ENCODE assay signal across 21 mouse cellular contexts in genomic region chr6:12911610-12912009, GRCm38 (mm10).
DNase-seq lines count a peak whose midpoint lies in the region; ATAC-seq lines count a peak whose summit lies in the region.
"Had no signal": no experiment of that assay in that cellular context is flagged by ENCODE, and none has a peak within 500 bp of the region (broad histone marks: within the 10 kb centered on the region; RNA-seq: fewer than 3 reads in every experiment).

No protein-coding gene starts in this region.

- H3K27me3 ChIP-seq in embryonic facial prominence, embryonic 14.5 days (replicated peaks; ENCODE audit: control insufficient read depth, insufficient read depth, low read length): no peaks in the 10 kb centered on the region
- H3K27me3 ChIP-seq in embryonic facial prominence, embryonic 10.5 days (replicated peaks; ENCODE audit: low read depth, poor library complexity, severe bottlenecking): no peaks in the 10 kb centered on the region
- no peaks in the 10 kb centered on the region for H3K27me3 ChIP-seq in neural tube, embryonic 11.5 days (ENCODE audit: control insufficient read depth, insufficient read depth, low read length)
- H3K27me3 ChIP-seq: CH12.LX; embryonic facial prominence, embryonic 13.5 days; forebrain, embryonic 13.5 days; heart, embryonic 15.5 days; hindbrain, embryonic 15.5 days had no signal

- no peaks in the 10 kb centered on the region for H3K4me1 ChIP-seq in embryonic facial prominence, embryonic 14.5 days (ENCODE audit: control insufficient read depth, insufficient read depth, low read length)
- no peaks in the 10 kb centered on the region for H3K4me1 ChIP-seq in embryonic facial prominence, embryonic 10.5 days
- H3K4me1 ChIP-seq in neural tube, embryonic 11.5 days (ENCODE audit: control insufficient read depth, insufficient read depth, low read length): no peaks in the 10 kb centered on the region
- H3K4me1 ChIP-seq: embryonic facial prominence, embryonic 13.5 days; forebrain, embryonic 13.5 days; heart, embryonic 15.5 days; hindbrain, embryonic 15.5 days had no signal

- ATAC-seq in embryonic facial prominence, embryonic 14.5 days (ENCODE audit: low read depth): no peak
- peak; percentile 64 for ATAC-seq in neural tube, embryonic 11.5 days (ENCODE audit: insufficient read depth, low FRiP score, low TSS enrichment)
- ATAC-seq: forebrain, embryonic 13.5 days; forebrain, postnatal 0 days; inflammation-experienced regulatory T-cells, adult 6 months; intestine, postnatal 0 days had no signal

- 64% methylated on average over 3 of the region's 3 CpGs for WGBS in embryonic facial prominence, embryonic 14.5 days
- 76% methylated on average over 3 of the region's 3 CpGs for WGBS in embryonic facial prominence, embryonic 10.5 days
- WGBS in neural tube, embryonic 11.5 days: 57% methylated on average over 3 of the region's 3 CpGs

- DNase-seq in embryonic facial prominence, embryonic 14.5 days (ENCODE audit: low spot score): peak; percentile 34
- no peak for DNase-seq in embryonic facial prominence, embryonic 10.5 days (ENCODE audit: low spot score)
- DNase-seq in neural tube, embryonic 11.5 days (ENCODE audit: low spot score): no peak
- DNase-seq in neural tube, embryonic 10.5 days (ENCODE audit: extremely low spot score, low spot score): no peak
- DNase-seq in ZHBTc4 (ENCODE audit: low read depth, low spot score): peak; percentile 8
- DNase-seq in thymus, postnatal 36 days: no peak
- DNase-seq in heart, postnatal 14 days: no peak
- DNase-seq: adrenal gland, postnatal 14 days; cerebellum, adult 18-20 months; cerebellum, adult 9-11 months; forebrain, postnatal 0 days; gastrocnemius, postnatal 14 days; heart, adult 2 months had no signal

- H3K9me3 ChIP-seq in embryonic facial prominence, embryonic 14.5 days (ENCODE audit: control insufficient read depth, low read length): no peaks in the 10 kb centered on the region
- H3K9me3 ChIP-seq in embryonic facial prominence, embryonic 10.5 days: no peaks in the 10 kb centered on the region
- H3K9me3 ChIP-seq in neural tube, embryonic 11.5 days (ENCODE audit: control insufficient read depth, low read length): no peaks in the 10 kb centered on the region
- H3K9me3 ChIP-seq: embryonic facial prominence, embryonic 13.5 days; forebrain, embryonic 13.5 days; heart, embryonic 15.5 days; hindbrain, embryonic 15.5 days had no signal

- no peak overlapping the region for H3K27ac ChIP-seq in embryonic facial prominence, embryonic 14.5 days (replicated peaks; ENCODE audit: low read depth, low read length)
- H3K27ac ChIP-seq in embryonic facial prominence, embryonic 10.5 days (replicated peaks): no peak overlapping the region
- no peak overlapping the region for H3K27ac ChIP-seq in neural tube, embryonic 11.5 days (ENCODE audit: low read depth, low read length)
- H3K27ac ChIP-seq: embryonic facial prominence, embryonic 13.5 days; forebrain, embryonic 13.5 days; heart, adult 2 months; heart, embryonic 15.5 days; hindbrain, embryonic 15.5 days had no signal

- H3K4me2 ChIP-seq in embryonic facial prominence, embryonic 14.5 days (ENCODE audit: low read depth, low read length): no peak overlapping the region
- no peak overlapping the region for H3K4me2 ChIP-seq in neural tube, embryonic 11.5 days (ENCODE audit: low read depth)
- H3K4me2 ChIP-seq: embryonic facial prominence, embryonic 13.5 days; forebrain, embryonic 13.5 days; heart, embryonic 11.5 days; heart, embryonic 15.5 days; hindbrain, embryonic 15.5 days had no signal

- H3K36me3 ChIP-seq in embryonic facial prominence, embryonic 14.5 days (ENCODE audit: control insufficient read depth, insufficient read depth, low read length): no peaks in the 10 kb centered on the region
- H3K36me3 ChIP-seq in embryonic facial prominence, embryonic 10.5 days (replicated peaks): no peaks in the 10 kb centered on the region
- H3K36me3 ChIP-seq in neural tube, embryonic 11.5 days (ENCODE audit: control insufficient read depth, insufficient read depth, low read length): no peaks in the 10 kb centered on the region
- H3K36me3 ChIP-seq: embryonic facial prominence, embryonic 13.5 days; heart, embryonic 15.5 days; hindbrain, embryonic 15.5 days had no signal

- intact Hi-C loops in heart, postnatal 14 days (cut with DNase I): no loop called here

- H3K4me3 ChIP-seq in embryonic facial prominence, embryonic 14.5 days (ENCODE audit: low read depth, low read length): no peak overlapping the region
- H3K4me3 ChIP-seq in embryonic facial prominence, embryonic 10.5 days: no peak overlapping the region
- no peak overlapping the region for H3K4me3 ChIP-seq in neural tube, embryonic 11.5 days (ENCODE audit: low read depth, low read length)
- H3K4me3 ChIP-seq: embryonic facial prominence, embryonic 13.5 days; forebrain, embryonic 13.5 days; heart, adult 2 months; heart, embryonic 15.5 days; hindbrain, embryonic 15.5 days had no signal

- H3K9ac ChIP-seq in embryonic facial prominence, embryonic 14.5 days (ENCODE audit: low read depth, low read length): no peak overlapping the region
- H3K9ac ChIP-seq in neural tube, embryonic 11.5 days (ENCODE audit: low read length): no peak overlapping the region
- H3K9ac ChIP-seq: embryonic facial prominence, embryonic 13.5 days; forebrain, embryonic 13.5 days; forebrain, postnatal 0 days; heart, embryonic 15.5 days; hindbrain, embryonic 15.5 days had no signal

Comparison
In these comparisons a context has a peak if more than half of its experiments do, and no peak if none do; other contexts are left out.
1. DNase-seq: peak in embryonic facial prominence, embryonic 14.5 days (single experiment) and ZHBTc4 (single experiment); none in embryonic facial prominence, embryonic 10.5 days (single experiment), neural tube, embryonic 11.5 days (single experiment), neural tube, embryonic 10.5 days (single experiment), thymus, postnatal 36 days (0 of 2) and heart, postnatal 14 days (0 of 2).